Mouse (Mus musculus): ENCODE measurements around the gene RPS10-NUDT3.

- no peak for TF ChIP-seq TAL1 (IDR thresholded peaks at IDR 0.05; ENCODE audit: low read length)
- no peak for TF ChIP-seq GATA1 (IDR thresholded peaks at IDR 0.05; ENCODE audit: low read length)
These were observed 101.7 kb downstream of the RPS10-NUDT3 start for GRCm38 (mm10) chr17:27533354-27533753.

Data from erythroblast, embryonic 14.5 days (primary cell).